Mouse (Mus musculus): ENCODE results near the gene Atxn2l.

DNA sequence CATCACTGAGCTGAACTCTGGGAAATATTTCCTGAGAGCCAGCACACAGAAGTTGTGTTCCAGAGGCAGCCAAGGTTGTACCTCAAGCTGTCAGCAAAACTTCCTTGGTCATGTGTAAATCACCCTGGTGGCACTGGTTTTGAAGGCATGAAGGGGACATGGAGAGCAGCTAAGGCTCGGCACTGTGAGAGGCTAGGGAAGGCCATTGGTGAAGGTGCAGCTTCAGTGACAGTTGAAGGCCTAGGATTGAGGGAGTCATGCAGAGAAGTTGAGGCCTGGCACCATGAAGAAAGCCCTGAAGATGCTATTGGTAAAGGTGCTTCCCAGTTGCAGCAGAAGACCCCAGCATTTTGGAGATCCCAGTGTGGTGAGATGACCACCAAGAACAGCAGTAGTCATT, 38.4 kb upstream of the Atxn2l start:
- no peak for TF ChIP-seq EP300 (IDR thresholded peaks at IDR 0.05; ENCODE audit: insufficient read depth, low read depth, low read length)
- TF ChIP-seq POLR2A (IDR thresholded peaks at IDR 0.05; ENCODE audit: insufficient read depth, low read depth, low read length), result no peak
- no peak for TF ChIP-seq CTCF (IDR thresholded peaks at IDR 0.05)

Measured in heart, adult 2 months (tissue).